Mouse (Mus musculus): ENCODE data around the gene Arhgdia.

Gene Arhgdia

DNA sequence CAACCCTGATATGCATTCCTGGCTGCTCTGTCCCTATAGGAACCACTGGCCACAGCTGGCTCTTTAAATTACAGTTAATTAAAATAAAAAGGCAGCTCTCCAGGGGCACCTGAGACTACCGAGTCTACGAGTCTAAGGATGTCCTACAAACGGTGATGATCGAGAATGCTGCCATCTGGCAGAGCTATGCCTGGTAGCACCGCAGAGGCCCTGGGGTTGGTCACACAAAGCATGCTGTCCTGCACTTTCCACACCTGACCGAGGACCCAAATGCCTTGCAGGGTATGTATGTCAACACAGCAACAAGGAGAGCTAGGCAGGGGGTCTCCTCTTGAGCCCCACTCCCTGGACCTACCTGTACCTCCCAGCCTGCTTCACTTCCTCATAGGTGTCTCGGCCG is 32.6 kb upstream of the Arhgdia start:
- CTCF ChIA-PET: no interaction called here

DNA sequence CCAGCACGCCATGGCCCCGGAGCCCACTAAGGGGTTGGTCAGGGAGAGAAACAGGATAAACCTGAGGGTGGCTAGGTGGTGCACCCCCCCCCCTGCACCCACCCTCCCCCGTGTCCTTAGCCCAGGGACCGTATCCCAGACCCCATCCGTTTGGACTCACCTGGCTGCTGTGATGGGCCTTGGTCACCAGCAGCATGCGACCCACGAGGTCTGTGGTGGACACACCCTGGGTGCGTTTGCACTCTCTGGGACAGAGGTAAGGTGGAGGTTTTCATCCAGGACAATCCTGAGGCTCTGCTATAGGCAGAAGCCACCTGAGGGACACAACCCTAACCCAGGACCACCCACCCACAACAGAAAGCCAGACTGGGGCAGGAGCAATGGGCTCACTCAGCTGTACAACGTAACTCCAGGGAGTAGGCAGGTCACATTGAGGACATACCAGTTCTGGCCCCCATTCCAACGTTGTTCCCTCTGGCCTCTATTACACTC is 32.1 kb upstream of the Arhgdia start:
- CTCF ChIA-PET: no interaction called here

DNA sequence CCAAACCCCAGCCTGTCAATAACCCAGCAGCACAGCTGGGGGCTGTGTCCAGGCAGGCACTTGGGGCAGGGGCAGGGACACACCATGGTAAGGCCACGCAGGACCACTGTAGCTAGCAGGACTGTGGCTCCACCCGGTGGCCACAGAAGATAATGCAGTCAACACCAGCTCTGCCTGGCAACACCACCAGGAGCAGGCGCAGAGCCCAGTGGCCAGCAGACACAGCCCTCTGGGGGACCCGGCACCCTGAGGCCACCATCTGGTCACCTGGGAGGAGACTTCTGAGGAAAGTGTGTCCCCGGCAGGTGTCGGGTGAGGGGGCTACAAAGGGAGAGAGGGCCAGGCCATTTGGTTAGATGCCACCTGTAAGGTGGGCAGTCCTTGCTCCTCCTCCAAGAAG is 31.3 kb upstream of the Arhgdia start:
- CTCF ChIA-PET: no interaction called here

DNA sequence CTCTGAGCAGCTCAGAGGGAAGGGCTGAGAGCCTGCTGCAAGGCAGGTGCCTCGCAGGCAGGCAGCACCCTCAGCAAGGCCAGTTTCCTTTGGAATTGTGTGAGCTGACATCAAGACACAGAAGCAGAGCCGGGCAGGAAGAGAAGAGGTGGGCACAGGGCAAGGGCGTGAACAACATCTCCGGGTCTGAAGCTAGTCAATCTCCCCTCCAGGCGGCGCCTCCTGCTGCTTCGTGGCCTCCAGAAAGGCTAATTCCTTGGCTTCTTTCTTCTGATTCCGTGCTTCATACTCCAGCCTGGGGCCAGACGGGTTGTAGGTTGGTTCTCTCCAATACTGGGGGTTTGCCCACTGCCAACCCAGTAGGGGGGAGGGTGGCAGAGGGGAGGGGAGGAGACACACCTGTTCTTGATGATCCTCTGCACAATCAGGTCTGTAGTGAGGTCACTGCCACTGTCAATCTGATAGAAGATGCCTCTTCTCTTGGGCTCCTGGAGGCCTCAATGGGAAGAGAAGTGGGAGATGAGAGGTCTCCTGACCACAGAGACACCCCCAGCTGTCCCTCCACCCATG is 29.1 kb upstream of the Arhgdia start:
- CTCF ChIA-PET: no interaction called here

DNA sequence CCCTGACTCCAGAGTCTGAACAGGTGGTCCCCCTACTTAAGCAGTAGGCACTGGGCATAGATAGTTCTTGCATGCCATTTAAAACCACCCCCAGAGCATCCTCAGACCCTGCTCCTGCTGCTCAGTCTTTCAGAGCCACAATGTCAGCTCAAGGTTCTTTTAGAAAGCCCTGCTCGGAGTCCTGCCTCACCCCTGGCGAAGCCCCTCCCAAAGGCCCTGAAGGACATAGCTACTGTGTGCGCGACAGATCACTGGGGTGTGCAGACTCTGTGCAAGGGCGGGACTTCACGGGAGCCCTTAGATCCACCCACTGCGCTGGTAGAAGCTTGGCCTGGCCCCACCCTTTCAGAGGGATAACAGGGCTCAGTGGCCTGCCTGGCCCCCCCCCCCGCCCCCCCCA is 27.8 kb upstream of the Arhgdia start:
- CTCF ChIA-PET: no interaction called here

DNA sequence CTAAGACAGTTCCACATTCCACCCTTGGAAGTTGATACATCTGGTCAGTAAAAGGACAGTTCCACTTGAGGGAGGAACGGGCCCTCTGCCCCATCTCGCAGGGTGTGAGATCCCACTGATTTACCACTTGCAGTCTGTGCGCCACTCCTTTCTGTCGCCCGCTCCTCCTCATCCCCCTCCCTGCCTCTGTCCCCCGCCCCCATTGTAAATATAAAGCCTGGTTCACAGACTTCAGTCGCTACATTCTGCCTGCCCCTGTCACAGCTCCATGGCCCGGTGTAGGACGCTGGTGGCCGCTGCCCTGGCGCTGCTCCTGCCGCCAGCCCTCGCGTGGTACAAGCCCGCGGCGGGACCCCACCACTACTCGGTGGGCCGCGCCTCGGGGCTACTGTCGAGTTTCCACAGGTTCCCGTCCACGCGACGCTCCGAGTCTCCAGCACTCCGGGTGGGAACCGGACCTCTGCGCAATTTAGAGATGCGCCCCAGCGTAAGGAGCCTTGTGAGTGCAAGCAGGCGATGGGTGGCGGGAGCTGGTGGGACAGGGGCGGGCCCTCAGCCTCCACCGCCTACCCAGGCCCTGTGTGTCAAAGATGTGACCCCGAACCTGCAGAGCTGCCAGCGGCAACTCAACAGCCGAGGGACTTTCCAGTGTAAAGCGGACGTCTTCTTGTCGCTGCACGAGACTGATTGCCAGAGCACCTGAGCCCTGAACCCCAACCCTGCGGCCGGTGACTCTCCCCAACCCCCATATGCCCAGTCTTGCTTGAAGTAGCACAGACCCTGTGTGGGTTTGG is 27.0 kb upstream of the Arhgdia start, which contains the start of gene Npb:
TSS of gene Npb (plus strand) at position 237 of the 794 bp plus-strand sequence.
- CTCF ChIA-PET: interaction anchor here (0.6 kb wide), 1 partner anchor 257 kb away, joined by 3 read pairs; no protein-coding TSS in a partner anchor

DNA sequence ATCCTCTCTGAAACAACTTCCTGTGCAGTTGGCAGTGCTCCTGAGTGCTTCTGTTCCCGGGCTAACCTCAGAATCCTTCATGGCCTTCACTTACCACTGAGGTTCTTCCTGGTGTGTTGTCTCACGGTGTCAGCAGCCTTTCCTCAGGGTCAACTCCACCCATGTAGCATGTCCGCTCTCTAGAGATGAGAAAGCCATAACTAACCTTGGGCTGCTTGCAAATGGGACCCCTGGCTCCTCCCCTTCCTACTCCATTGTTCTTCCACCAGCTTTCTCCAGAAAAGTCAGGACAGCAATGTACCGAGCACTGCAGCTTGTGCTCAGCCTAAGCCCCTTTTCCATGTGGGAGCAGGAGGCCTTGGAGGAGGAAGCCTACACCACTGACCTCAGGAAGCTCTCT is 25.3 kb upstream of the Arhgdia start:
- CTCF ChIA-PET: no interaction called here

DNA sequence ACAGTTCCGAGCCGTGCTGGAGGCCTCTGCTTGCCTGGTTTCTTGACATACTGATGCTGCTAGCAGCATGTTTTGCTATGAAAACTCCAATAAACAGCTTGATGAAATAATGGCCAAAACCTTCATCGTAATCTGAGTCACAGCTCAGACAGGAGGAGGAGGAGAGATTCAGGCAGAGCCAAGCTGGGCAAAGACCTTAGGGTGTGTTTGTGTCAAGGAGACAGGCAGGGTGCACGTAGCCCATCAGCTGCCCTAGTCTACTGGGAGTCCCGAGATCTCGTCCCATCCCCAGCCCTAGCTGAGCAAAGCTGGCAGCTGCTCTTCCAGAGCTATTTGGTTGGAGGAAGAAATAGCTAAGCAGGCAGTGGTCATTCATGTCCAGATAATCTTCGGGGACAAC is 24.2 kb upstream of the Arhgdia start:
- CTCF ChIA-PET: interaction anchor here (1.1 kb wide), 1 partner anchor 16 kb away, joined by 3 read pairs; no protein-coding TSS in a partner anchor

DNA sequence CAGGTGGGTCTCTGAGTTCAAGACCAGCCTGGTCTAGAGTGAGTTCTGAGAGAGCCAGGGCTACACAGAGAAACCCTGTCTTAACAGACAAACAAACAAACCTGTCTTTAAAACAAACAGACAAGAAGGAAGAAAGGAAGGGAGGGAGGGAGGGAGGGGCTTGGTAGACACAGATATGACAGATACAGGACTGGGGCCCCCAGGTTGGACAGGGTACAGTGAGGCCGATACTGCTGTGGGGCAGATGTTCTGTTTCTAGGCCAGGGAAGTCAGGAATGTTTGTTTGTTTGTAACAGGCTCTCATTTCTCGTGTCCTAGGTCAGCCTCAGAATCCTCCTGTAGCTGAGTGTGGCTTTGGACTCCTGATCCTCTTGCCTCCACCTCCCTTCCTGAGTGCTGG is 22.1 kb upstream of the Arhgdia start:
- CTCF ChIA-PET: no interaction called here

DNA sequence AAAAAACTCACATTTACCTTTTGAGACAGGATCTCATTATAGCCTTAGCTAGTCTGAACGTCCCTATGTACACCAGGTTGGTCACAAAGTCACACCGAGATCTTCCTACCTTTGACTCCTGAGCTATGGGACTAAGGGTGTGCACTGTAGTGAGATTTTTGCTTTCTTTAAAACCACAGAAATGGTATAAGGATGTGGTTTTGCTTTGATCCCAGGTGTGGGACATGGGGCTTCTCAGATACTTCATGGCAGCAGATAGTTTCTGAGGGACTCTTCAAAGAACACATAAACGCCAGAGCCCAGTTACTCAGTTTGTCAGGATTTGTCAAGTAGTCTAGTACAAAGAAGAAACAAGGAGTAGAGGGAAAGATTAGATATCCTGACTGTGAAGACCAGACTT is 19.3 kb upstream of the Arhgdia start:
- CTCF ChIA-PET: no interaction called here

DNA sequence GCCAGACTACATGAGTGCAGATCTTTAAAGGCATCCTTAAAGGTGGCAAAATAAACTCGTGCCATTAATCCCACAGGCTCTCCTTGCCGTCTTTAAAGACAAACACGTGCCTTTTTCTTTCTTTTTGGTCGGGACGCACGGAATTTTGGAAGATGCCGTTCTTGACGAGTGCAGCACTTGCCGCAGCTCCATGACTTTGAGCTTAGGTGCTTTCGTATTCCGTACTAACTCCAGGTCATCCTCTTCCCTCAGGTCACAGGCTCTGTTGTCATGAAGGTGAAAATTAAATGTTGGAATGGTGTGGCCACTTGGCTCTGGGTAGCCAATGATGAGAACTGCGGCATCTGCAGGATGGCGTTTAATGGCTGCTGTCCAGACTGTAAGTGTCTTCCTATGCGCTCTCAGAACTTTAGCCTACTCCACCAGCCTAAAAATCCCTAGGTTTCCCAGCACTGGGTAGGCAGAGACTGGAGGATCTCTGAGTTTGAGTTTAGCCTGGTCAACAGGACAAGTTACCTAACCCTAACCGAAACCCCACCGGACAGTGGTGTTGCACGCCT is 17.6 kb upstream of the Arhgdia start:
- CTCF ChIA-PET: interaction anchor here (1.1 kb wide), 1 partner anchor 19 kb away, joined by 4 read pairs; no protein-coding TSS in a partner anchor

DNA sequence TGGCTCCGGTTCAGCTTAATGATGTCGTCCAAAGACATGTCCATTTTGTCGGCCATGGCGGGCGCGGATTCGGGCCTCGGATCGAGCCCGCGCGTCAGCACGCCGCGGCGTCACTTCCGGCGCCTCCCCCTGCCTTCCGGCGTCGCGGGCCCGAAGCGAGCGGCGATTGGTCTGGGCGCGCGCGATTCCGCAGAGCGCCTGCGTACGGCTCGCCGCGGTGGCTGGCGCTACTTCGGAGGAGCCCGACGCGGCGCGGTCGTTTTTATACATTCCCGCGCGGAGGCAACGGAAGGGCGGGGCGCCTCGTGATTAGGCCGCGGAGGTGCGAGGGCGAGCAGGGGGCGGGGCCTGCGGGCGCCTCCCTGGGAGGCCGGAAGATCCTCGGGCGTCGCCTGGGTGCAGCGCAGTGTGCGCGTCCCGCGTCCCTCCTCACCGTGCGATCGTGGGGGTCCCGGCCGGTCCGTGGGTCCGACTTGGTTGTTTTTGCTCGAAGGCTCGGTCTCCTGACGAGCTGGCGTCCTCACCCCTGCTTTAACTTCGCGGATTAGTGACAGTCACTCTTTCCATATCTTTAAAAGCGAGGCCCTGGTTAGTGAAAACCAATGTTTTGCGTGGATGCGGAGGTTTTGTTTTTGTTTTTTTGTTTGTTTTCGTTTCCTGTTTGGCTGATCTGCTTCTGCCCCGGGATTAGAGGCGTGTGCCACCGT is 17.0 kb upstream of the Arhgdia start, which contains the start of the genes Alyref and Anapc11:
TSS of gene Alyref (minus strand) at position 83 of the 707 bp plus-strand sequence.
TSS of gene Anapc11 (plus strand) at position 139 of the 707 bp plus-strand sequence.
- CTCF ChIA-PET: interaction anchor here (0.7 to 1.1 kb wide), 2 partner anchors 19 to 35 kb away, joined by 3 to 4 read pairs; no protein-coding TSS in a partner anchor

DNA sequence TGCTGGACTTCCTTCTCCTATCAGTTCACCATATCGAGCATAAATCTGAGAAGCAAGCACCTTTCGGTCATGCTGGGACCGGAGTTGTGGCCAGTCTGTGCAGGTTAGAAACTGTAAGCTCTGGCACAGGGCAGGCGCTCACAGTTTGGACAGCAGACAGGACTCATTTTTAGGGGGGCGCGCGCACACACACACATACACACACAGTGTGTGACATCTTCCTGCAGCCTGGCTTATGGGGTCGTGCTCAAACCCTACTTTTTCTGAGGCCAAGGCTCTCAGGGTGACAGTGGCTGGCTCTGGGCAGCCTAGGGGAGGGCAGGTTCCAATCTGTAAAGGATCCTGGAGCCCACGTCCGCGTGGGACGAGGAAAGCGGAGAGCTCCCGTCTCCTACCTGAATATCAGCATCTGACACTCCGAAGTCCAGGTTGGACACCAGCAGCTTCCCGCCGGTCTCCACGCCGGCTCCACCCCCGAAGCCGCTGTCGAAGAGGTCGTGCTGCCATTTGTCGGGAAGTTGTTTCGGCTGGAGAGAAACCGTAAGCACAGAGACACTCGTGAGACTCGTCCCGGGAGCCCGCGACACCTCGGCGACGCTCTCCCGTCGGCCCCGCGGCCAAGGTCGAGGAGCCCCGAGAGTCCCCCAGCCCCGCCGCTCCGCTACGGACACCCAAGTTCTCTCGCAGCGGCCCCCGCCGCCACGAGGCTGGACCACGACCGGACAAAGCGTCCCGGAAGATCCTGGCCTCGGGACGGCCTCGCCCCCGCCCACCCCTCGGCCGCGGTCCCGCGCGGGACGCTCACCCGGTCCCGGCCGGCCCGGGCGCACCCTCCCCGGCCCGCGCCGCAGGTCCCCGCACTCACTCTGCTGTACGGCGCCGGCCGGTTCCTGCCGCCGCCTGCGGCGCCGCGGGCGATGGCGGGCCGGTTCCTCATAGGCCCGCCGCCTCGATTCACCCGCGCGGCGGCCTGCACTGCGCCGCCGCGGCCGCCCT is 16.1 kb upstream of the Arhgdia start:
- CTCF ChIA-PET: interaction anchor here (0.7 to 1.3 kb wide), 4 partner anchors 11 to 36 kb away, joined by 3 to 6 read pairs (median 4); no protein-coding TSS in a partner anchor

DNA sequence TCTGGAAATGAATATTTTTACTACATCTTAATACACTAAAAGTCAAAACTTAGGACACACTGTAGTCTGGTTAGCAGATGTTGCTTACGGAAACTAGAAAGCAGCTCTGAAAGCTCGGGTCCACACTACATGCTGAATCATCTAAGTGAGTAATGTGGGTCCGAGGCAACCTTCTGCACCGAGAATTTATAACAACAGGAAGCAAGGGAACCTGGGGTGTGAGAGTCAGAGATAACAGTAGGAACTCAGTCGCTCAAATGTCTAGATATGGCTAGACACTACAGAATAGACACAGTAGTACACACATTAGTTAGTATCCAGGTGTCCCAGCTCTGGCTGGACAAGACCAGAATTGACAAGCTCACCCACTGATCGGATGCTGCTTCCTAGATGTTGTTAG is 7.1 kb upstream of the Arhgdia start:
- CTCF ChIA-PET: no interaction called here

DNA sequence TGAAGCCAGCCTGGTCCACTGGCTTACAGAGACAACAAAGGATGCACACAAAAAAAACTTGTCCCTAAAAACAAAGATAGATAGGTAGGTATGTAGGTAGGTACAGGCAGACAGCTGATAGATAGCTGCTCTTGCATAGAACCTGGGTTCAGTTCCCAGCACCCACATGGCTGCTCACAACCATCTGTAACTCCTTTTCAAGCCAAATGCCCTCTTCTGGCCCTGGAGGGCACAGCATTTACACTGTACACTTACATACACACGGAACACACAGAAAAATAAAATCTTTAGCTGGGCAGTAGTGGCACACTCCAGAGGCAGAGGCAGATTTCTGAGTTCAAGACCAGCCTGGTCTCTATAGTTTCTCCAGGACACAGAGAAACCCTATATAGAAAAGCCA is 2.5 kb upstream of the Arhgdia start:
- CTCF ChIA-PET: no interaction called here

DNA sequence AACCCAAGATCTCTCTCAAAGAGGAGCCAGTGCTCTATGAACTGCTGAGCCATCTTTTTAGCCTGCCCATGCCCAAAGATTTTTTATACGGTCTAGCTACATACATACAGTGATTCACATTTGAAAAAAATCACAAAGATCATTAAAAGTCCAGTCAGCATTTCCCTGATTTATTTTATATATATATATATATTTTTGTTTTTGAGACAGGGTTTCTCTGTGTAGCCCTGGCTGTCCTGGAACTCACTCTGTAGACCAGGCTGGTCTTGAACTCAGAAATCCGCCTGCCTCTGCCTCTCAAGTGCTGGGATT is 1.5 kb upstream of the Arhgdia start:
- CTCF ChIA-PET: interaction anchor here (0.5 to 1.5 kb wide), 2 partner anchors 9 to 93 kb away, joined by 3 to 4 read pairs; no protein-coding TSS in a partner anchor

DNA sequence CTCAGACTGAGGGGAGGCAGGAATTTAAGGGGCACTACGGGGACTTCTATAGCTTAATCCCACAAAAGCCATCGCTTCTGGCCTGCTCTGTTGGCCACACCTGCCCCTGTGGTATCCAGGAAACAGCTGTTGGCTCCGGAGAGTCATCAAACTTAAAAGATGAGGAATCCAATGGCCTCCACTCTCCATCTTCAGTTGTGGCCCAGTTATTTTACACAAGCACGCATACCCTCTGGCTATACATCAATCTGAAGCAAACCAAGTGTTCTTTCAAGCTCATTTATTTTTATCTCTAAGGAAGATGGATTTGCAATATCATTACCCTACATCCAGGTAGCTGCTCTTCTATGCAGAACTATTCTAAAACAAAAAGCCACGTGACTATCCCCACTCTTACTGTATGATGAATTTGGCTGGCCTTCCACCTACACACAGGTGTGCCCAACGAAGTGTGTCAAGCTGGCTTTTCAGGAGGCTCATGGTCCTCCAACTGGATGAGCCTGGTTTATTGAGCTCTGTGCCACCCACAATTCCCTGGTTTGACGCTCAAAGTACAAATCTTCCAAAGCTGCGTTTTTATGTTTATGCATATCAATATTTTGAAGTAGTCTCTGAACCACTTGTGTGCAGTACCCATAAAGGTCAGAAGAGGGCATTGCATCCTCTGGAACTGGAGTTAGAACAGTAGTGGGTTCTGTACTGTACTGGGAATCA is 1.0 kb upstream of the Arhgdia start:
- CTCF ChIA-PET: interaction anchor here (0.5 to 1.5 kb wide), 5 partner anchors 8 to 93 kb away, joined by 3 to 6 read pairs (median 4); no protein-coding TSS in a partner anchor

DNA sequence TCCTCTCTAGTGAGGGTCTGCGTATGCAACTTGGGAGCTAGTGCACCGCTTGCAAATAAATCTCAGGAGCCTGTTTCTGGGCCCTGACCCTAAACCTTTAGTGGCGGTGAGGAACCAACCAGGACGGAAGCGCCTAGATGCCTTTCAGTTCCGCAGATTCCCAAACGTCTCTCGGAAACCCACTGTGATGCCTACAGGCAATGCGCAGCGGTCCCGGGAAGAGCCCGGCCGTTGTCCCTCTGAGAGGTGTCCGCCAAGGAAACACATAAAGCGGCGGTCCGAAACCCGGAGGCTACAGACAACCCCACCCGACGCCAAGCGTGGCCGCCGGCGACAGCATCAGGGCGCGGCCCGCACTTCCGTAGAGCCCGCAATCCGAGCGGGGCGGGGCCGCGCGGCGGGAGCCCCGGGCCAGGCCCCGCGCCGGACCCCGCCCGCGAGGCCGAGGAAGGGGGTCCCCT is 523 bp downstream of the Arhgdia start:
- CTCF ChIA-PET: no interaction called here

DNA sequence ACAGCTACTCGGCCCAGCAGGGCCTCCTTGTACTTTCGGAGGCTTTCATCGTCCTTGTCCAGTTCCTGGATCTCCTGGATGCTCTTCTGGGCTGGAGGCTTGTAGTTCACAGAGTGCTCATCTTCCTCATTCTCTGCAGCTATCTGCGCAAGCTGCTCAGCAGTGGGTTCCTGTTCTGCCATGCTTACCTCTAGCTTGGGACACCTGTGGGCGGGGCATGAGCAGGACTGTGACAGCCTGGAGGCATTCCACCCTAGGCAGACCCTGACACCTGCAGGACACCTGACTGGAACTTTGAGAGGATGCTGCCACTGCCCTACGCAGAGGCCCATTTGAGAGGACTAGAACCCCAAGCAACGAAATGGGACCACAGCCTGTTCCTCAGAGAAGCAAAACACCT is 1.2 kb downstream of the Arhgdia start:
- CTCF ChIA-PET: interaction anchor here (0.7 kb wide), 1 partner anchor 18 kb away, joined by 4 read pairs; the partner anchor contains the start of genes Alyref and Anapc11

Data from spleen, embryonic (tissue).